Mouse (Mus musculus) small intestine, adult 2 months (tissue): ENCODE measurements around the gene Gm26661. TPM values are rescaled to one million over a fixed set of nuclear protein-coding genes. Genes with fewer than 3 reads are reported as not detected.
A peak's percentile ranks its signal among the peaks of the same experiment; 100 is the strongest.

Source experiments
- H3K27ac ChIP-seq: fragments of 200-500 bp; 2 replicates; pipeline ENCODE4 v1.5.1; 2012; ENCODE audit warnings: low read depth, low read length, control low read depth, inconsistent platforms; ENCODE audit not compliant: insufficient read depth
- H3K27me3 ChIP-seq: fragments of 200-500 bp; 2 replicates; pipeline ENCODE4 v1.6.1; 2012; ENCODE audit warnings: mild to moderate bottlenecking, moderate library complexity, low read length, inconsistent platforms; ENCODE audit not compliant: control insufficient read depth, insufficient read depth
- H3K36me3 ChIP-seq: fragments of 200-500 bp; 2 replicates; pipeline ENCODE4 v1.6.1; 2012; ENCODE audit warnings: mild to moderate bottlenecking, low read length, control low read depth, inconsistent platforms; ENCODE audit not compliant: control insufficient read depth, insufficient read depth
- H3K4me1 ChIP-seq: fragments of 200-500 bp; 2 replicates; pipeline ENCODE4 v1.6.1; 2012; ENCODE audit warnings: low read length, inconsistent platforms, mixed read lengths; ENCODE audit not compliant: control insufficient read depth, insufficient read depth, insufficient read length
- H3K4me3 ChIP-seq: fragments of 200-500 bp; 2 replicates; pipeline ENCODE4 v1.5.1; 2012; ENCODE audit warnings: low read depth, mild to moderate bottlenecking, control low read depth, inconsistent platforms, low read length, moderate library complexity
- CTCF ChIP-seq: fragments of 200-500 bp; IDR thresholded peaks from 2 replicates; pipeline ENCODE4 v1.5.1; 2012; ENCODE audit warnings: low read depth, mild to moderate bottlenecking, control low read depth, inconsistent platforms, low read length, moderate library complexity, mixed read lengths; ENCODE audit not compliant: insufficient replicate concordance, insufficient read length; ENCODE audit errors: extremely low read depth
- POLR2A ChIP-seq: fragments of 200-500 bp; IDR thresholded peaks from 2 replicates; pipeline ENCODE4 v1.6.1; 2012; ENCODE audit warnings: low read depth, mild to moderate bottlenecking, control low read depth, inconsistent platforms, low read length, moderate library complexity
- WGBS: fragments of 180-500 bp; shearing (Covaris S2); methylation state at CpG from one replicate; pipeline ENCODE4 v1.1.7; 2018; 5-methylcytosine and 5-hydroxymethylcytosine counted together
- polyA plus RNA-seq: library from polyadenylated mRNA; depleted of rRNA; stranded (reverse); fragments of >200 nt; gene quantifications from 2 replicates; pipeline ENCODE4 v1.2.3, GENCODE M21; 2012; rRNA removed

The Gm26661 gene
- polyA plus RNA-seq, 1 experiment, result 0.61 TPM

- no peak for TF ChIP-seq POLR2A
- no peak for TF ChIP-seq CTCF
- Histone ChIP-seq H3K27me3 (no peaks in the 10 kb centered on the region), H3K4me1 (peaks cover 17% of the 10 kb centered on the region; the same call in 1 of the 2 replicates), H3K36me3 (no peaks in the 10 kb centered on the region), H3K27ac (0 out of 2 replicates have a peak overlapping the region, but pooled peaks have one; percentile 6), H3K4me3 (no peak overlapping the region)
- WGBS, result 83% methylated on average over 4 of the region's 4 CpGs
Measured at GRCm38 (mm10) chr14:7833458-7833857, 42.1 kb downstream of the Gm26661 start.

GRCm38 (mm10) chr14:7838564-7839089, 47.2 kb downstream of the Gm26661 start:
- WGBS, result 86% methylated on average over 5 of the region's 5 CpGs
- H3K4me1 ChIP-seq, result peaks cover 18% of the 10 kb centered on the region; the same call in 1 of the 2 replicates
- H3K27me3 ChIP-seq, result no peaks in the 10 kb centered on the region
- no peak overlapping the region for H3K4me3 ChIP-seq
- no peaks in the 10 kb centered on the region; the same call in 1 of the 2 replicates for H3K36me3 ChIP-seq
- H3K27ac ChIP-seq, result no peak overlapping the region
- TF ChIP-seq POLR2A (no peak), CTCF (no peak)

GRCm38 (mm10) chr14:7839950-7840514, 48.6 kb downstream of the Gm26661 start:
- H3K27me3 ChIP-seq, result no peaks in the 10 kb centered on the region
- 58% methylated on average over 8 of the region's 8 CpGs for WGBS
- no peak overlapping the region for H3K27ac ChIP-seq
- TF ChIP-seq CTCF (no peak), POLR2A (no peak)
- no peaks in the 10 kb centered on the region; the same call in 1 of the 2 replicates for H3K36me3 ChIP-seq
- no peak overlapping the region for H3K4me3 ChIP-seq
- peaks cover 16% of the 10 kb centered on the region; the same call in 1 of the 2 replicates for H3K4me1 ChIP-seq

Other genes starting within 250 kb of the Gm26661 start
- not detected in 2 replicates for gene Gm3558, start 223.0 kb upstream of the Gm26661 start, polyA plus RNA-seq
- gene Gm10338, start 196.0 kb upstream of the Gm26661 start, polyA plus RNA-seq, result not detected in 2 replicates
- not detected in 2 replicates for gene Gm10128, start 147.6 kb upstream of the Gm26661 start, polyA plus RNA-seq
- gene Flnb, start 26.4 kb downstream of the Gm26661 start, polyA plus RNA-seq, result 28.6 and 54.8 TPM in 2 replicates
- not detected in 2 replicates for gene Gm45521, start 165.7 kb downstream of the Gm26661 start, polyA plus RNA-seq
- 6.5 and 14.2 TPM in 2 replicates for gene Dnase1l3, start 203.0 kb downstream of the Gm26661 start, polyA plus RNA-seq
- 32.9 and 59.1 TPM in 2 replicates for gene Abhd6, start 211.3 kb downstream of the Gm26661 start, polyA plus RNA-seq